Mouse (Mus musculus): ENCODE measurements around the gene Gm20388.

Gene Gm20388

DNA sequence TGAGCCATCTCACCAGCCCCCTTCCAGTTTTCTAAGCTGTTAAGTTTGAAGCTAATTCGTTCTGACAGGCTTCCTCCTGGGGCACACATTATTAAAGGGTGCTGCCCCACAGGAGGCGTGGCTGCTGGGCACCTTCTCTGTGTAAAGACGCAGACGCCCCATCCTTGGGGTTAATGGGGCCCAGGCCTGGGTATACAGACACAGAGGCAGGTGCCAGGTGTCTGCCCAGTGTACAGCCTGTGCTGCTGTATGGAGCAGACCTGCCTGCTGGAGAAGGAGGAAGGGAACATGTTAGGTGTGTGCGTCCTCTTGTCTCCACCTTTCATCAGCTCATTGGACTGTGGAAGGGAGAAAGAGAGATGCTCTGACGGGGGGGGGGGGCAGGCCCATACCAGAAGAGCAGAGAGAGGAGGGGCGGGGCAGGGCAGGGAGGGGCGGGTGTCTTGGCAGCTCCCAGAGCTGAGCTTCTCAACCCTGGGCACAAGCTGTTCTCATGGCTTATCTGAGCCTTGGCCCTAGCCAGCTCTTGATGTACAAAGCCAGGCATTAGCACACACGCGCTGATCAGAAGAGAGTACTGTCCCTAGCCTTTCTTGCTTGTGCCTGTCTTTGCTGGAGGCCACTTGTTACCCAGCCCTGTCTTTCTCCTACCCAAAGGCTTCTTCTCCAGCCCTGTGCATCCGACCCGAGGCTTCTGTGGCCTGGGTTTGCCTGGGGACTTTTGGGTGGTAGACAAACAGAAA is 1951.3 kb downstream of the Gm20388 start:
- DNase-seq (ENCODE audit: extremely low spot score, low read depth, low spot score) = no peak

DNA sequence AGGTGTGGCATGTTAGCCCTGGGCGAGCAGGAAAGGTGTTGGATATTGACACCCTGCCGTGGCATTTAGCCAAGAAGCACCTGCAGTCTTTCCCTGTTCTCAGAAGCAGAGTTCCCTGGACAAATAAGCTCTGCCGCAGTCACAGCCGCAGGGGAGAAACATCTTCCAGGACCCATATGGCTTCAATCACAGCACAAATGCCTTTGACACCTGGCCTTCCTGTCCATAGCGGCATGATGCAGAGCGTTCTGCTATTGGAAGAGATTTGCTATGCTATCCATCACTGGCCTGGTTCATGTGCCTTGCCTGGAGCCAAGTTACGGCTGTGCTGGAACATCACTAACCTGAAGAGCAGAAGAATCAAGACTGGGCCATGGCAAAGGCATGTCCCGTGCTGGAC is 1954.7 kb downstream of the Gm20388 start:
- peak; percentile 41 for DNase-seq (ENCODE audit: extremely low spot score, low read depth, low spot score)

GRCm38 (mm10) chr8:121868196-121868595 is 1957.6 kb downstream of the Gm20388 start:
- DNase-seq (ENCODE audit: extremely low spot score, low read depth, low spot score) = no peak

DNA sequence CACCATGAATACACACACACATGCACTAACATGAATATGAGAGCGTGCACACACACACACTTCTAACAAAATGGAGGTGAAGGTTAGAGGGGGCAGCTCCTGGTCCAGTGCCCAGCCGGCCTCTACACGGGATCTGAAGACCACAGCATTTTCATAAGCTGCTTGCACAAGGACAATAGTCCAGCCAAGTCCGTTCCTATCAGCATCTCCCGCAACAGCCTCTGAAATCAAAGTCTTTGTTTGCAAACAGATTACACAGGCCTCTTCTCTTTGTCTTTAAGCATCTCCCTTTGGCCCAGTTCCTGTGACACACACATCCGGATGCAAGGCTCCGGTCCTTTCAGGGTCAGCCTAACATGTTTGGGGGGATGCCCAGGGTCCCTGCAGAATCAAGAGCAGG is 1958.3 kb downstream of the Gm20388 start:
- DNase-seq (ENCODE audit: extremely low spot score, low read depth, low spot score) = no peak

DNA sequence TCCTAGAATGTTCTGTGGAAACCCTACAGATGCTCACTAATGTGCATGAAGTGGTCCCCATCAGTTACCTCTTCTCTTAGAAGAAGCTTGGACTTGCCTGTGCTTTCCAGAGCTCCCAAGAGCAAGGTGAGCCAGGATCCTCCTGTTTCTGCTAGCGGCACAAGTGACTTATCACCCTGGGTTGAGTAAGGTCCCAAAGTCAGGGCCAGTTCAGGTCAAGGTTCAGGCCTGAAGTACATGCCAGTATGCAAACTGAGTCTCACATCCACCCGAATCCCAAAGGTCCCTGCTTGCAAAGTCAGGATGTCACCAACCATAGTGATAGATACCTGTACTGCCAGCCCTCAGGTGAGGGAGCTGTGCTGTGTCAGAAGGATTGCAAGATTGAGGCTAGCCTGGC is 1959.5 kb downstream of the Gm20388 start:
- DNase-seq (ENCODE audit: extremely low spot score, low read depth, low spot score) = no peak

GRCm38 (mm10) chr8:121871833-121872440 is 1961.3 kb downstream of the Gm20388 start:
- DNase-seq (ENCODE audit: extremely low spot score, low read depth, low spot score) = no peak

GRCm38 (mm10) chr8:121874031-121874430 is 1963.4 kb downstream of the Gm20388 start:
- DNase-seq (ENCODE audit: extremely low spot score, low read depth, low spot score) = no peak

DNA sequence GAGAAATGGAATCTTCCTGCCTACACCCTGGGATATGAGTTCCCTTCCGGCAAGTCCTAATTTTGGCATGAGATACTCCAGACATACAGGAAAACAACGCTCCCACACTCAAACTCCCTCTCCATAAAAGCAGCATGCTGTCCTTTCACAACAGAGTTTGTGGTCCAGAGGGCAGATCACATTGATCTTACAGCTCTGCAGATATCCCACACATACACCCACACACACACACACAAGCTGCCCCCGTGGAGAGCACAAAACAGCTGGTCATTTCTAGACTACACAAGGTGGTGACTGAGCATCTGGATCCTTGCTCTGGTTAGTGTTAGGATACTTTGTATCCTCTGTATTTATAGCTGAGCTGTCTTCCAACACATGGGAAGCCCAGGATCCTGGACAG is 1964.4 kb downstream of the Gm20388 start:
- DNase-seq (ENCODE audit: extremely low spot score, low read depth, low spot score) = no peak

DNA sequence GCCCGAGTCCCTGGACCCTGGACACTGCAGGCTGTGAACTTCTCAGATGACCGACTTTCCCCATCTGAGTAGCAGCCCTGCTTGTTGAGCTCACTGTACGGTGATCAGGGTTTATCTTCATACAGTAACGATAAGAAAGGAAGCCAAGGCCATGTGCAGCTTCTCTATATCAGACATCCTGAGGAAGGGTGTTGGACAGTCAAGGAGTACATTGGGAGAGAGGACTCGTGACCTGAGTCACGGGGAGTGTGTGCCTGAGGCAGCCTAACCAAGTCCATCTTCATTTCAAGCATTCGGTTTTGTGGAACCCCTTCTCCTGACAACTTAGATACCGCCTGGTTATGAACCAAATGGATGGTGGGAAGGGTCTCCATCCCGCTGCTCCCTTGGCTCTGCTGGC is 1964.9 kb downstream of the Gm20388 start:
- DNase-seq (ENCODE audit: extremely low spot score, low read depth, low spot score) = no peak

DNA sequence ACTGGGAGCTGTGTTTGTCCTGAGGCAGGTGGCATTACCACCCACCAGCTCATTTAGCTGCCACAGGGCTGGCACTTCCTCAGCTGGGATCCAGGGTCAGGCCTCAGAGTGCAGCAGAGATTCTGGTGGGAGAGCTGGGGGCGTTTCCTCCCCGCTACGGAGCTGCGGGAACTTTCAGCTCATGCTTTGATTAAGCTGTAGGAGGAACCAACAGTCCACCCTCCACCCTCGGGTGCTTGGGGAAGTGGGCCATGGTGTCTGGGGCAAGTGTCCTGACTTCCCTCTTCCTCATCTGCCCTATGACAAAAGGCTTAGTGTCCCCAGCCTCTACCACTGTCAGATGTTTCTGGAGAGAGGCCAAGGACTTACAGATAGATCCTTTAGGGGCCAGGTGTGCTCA is 1966.6 kb downstream of the Gm20388 start:
- no peak for DNase-seq (ENCODE audit: extremely low spot score, low read depth, low spot score)

GRCm38 (mm10) chr8:121877828-121878480 is 1967.3 kb downstream of the Gm20388 start:
- no peak for DNase-seq (ENCODE audit: extremely low spot score, low read depth, low spot score)

- no peak for DNase-seq (ENCODE audit: extremely low spot score, low read depth, low spot score)
Observed at GRCm38 (mm10) chr8:121879712-121880111, 1969.1 kb downstream of the Gm20388 start.

DNA sequence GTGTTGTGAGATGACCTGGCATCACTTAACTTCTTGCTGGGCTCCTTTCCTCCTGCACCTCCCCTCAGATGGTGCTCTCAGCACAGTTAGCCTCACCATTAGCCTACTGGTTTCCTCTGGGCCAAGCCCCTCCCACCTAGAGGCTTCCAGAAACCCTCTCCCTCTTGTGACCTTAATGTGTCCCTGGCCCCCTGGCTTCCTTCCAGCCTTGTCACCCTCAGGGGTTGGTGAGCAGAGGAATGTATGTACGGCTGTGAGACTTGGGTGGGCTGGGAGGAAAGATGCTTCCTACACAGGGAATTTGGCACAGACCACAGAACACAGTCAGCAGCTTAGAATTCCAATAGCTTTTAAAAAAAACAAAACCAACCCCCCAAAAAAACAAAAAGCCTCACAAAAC is 1970.2 kb downstream of the Gm20388 start:
- DNase-seq (ENCODE audit: extremely low spot score, low read depth, low spot score) = no peak

GRCm38 (mm10) chr8:121881921-121882320 is 1971.3 kb downstream of the Gm20388 start:
- no peak for DNase-seq (ENCODE audit: extremely low spot score, low read depth, low spot score)

GRCm38 (mm10) chr8:121884181-121884580 is 1973.5 kb downstream of the Gm20388 start:
- no peak for DNase-seq (ENCODE audit: extremely low spot score, low read depth, low spot score)

DNA sequence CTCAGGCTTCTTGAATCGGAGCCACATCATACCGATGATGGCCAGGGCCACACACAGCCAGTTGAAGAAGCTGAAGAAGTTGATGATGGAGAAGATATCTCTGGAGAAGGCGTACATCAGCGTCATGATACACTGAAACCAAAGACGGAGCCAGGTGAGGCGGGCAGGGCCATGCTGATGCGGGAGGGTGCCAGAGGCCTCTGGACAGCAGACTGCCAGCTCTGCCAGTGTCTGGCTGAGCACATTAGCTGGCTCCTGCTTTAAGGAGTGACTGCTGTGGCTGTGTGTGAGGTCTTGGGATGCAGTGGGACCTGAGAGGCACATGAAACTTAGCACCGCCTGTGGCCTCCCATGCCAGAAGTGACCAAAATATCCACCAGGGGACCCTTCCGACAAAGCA is 1974.4 kb downstream of the Gm20388 start:
- DNase-seq (ENCODE audit: extremely low spot score, low read depth, low spot score) = no peak

GRCm38 (mm10) chr8:121885433-121885832 is 1974.8 kb downstream of the Gm20388 start:
- DNase-seq (ENCODE audit: extremely low spot score, low read depth, low spot score) = no peak

DNA sequence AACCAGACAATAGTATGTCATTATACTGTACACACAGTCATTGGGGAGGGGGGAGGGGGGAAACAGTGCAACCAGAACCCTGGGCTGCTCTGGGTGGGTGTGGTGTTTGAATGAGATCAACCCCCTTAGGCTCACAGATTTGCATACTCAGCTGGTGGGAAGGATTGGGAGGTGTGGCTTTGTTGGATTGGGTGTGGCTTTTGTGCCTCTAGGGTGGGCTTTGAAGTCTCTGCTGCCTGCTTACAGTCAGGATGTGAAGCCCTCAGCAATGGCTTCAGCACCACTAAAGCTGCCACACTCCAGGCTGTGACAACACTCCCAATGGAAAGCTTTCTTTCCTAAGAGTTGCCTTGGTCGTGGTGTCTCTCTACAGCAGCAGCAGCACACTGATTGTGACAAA is 1976.9 kb downstream of the Gm20388 start:
- DNase-seq (ENCODE audit: extremely low spot score, low read depth, low spot score) = no peak

- no peak for DNase-seq (ENCODE audit: extremely low spot score, low read depth, low spot score)
Observed at GRCm38 (mm10) chr8:121889317-121889716, 1978.7 kb downstream of the Gm20388 start.

GRCm38 (mm10) chr8:121889810-121890785 is 1979.5 kb downstream of the Gm20388 start:
- no peak for DNase-seq (ENCODE audit: extremely low spot score, low read depth, low spot score)

DNA sequence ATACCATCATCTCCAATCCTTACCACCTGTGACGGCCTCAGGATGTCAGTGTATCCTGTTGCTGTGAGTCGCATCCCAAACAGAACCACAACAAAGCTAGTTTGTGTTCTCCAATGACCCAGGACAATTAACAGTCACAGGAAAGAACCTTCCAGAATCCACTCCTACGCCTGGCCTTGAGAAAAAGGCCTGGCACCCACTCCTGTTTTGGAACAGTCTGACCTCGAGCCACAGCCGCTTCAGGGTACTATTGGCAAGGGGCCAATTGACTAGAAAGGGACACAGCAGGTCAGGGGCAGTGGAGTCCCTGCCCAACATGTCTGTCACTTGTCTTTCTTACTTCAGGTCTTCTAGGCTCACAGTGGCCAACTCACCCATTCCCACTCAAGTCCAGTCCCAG is 1982.2 kb downstream of the Gm20388 start:
- DNase-seq (ENCODE audit: extremely low spot score, low read depth, low spot score) = no peak
